Mouse (Mus musculus) right cerebral cortex, postnatal 10 days (tissue): ENCODE results near the gene Tbc1d30.
A peak's percentile ranks its signal among the peaks of the same experiment; 100 is the strongest.

Experiments used
- DNase-seq, 2 experiments: peaks; one replicate each; pipeline ENCODE4 v3.0.0; 2021; ENCODE audit warnings: low spot score in 2 of 2

The Tbc1d30 gene

GRCm38 (mm10) chr10:121314186-121314585, 36.9 kb downstream of the Tbc1d30 start:
- DNase-seq: no peak

- no peak for DNase-seq
Measured at GRCm38 (mm10) chr10:121313049-121313448, 38.0 kb downstream of the Tbc1d30 start.

- DNase-seq: peak; percentile 89 to 90
Measured at GRCm38 (mm10) chr10:121310511-121311221, 40.4 kb downstream of the Tbc1d30 start.

- peak in 1 of 2 experiments; percentile 45 for DNase-seq
Measured at GRCm38 (mm10) chr10:121309801-121310510, 41.1 kb downstream of the Tbc1d30 start.

- no peak for DNase-seq
Measured at GRCm38 (mm10) chr10:121309123-121309655, 41.9 kb downstream of the Tbc1d30 start.

GRCm38 (mm10) chr10:121305441-121305840, 45.6 kb downstream of the Tbc1d30 start:
- DNase-seq: peak in 1 of 2 experiments; percentile 54

GRCm38 (mm10) chr10:121303559-121303958, 47.5 kb downstream of the Tbc1d30 start:
- DNase-seq: peak in 1 of 2 experiments; percentile 69

- DNase-seq: no peak
Measured at GRCm38 (mm10) chr10:121301868-121302267, 49.2 kb downstream of the Tbc1d30 start.

GRCm38 (mm10) chr10:121300659-121301058, 50.4 kb downstream of the Tbc1d30 start:
- DNase-seq: no peak

- no peak for DNase-seq
Measured at GRCm38 (mm10) chr10:121297054-121297701, 53.9 kb downstream of the Tbc1d30 start.

- no peak for DNase-seq
Measured at GRCm38 (mm10) chr10:121294471-121294870, 56.6 kb downstream of the Tbc1d30 start.

- no peak for DNase-seq
Measured at GRCm38 (mm10) chr10:121293829-121294228, 57.2 kb downstream of the Tbc1d30 start.

- DNase-seq: no peak
Measured at GRCm38 (mm10) chr10:121291272-121291917, 59.7 kb downstream of the Tbc1d30 start.

GRCm38 (mm10) chr10:121290682-121291078, 60.4 kb downstream of the Tbc1d30 start:
- peak; percentile 81 to 84 for DNase-seq

- DNase-seq: no peak
Measured at GRCm38 (mm10) chr10:121289970-121290681, 61.0 kb downstream of the Tbc1d30 start.

GRCm38 (mm10) chr10:121282926-121283325, 68.2 kb downstream of the Tbc1d30 start:
- no peak for DNase-seq

GRCm38 (mm10) chr10:121282436-121282835, 68.6 kb downstream of the Tbc1d30 start:
- DNase-seq: no peak

- peak; percentile 59 to 81 for DNase-seq
Measured at GRCm38 (mm10) chr10:121280943-121281342, 70.1 kb downstream of the Tbc1d30 start.

- no peak for DNase-seq
Measured at GRCm38 (mm10) chr10:121277022-121277471, 74.0 kb downstream of the Tbc1d30 start.

- DNase-seq: no peak
Measured at GRCm38 (mm10) chr10:121274964-121275363, 76.1 kb downstream of the Tbc1d30 start.

- no peak for DNase-seq
Measured at GRCm38 (mm10) chr10:121271002-121271401, 80.1 kb downstream of the Tbc1d30 start.
